Comparison of ENCODE assay signal across 8 mouse cellular contexts in the genomic region with DNA sequence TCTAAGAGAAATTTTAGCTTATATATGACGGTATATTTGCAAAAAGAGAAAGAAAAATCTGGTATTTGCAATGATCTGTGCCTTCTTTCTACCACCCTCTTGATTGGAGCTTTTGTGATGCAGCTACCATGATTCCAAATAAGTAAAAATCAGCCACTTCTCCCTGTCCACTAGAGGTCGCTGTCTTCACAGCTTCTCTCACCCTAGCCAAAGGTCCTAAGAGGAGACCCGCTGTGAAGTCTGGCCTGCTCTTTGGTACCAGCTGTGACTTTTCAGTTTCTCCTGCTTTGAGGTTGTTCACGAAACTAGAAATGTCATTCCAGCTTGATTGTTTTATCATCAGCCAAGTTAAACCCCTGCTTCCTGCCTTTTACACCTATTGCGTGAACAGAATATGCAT. TPM values are rescaled to one million over a fixed set of nuclear protein-coding genes. Genes with fewer than 3 reads are reported as not detected.
DNase-seq lines count a peak whose midpoint lies in the region; ATAC-seq and TF ChIP-seq lines count a peak whose summit lies in the region.

No protein-coding gene starts in this region.

- intact Hi-C loops in left cerebral cortex, postnatal 25 days (cut with DNase I): loop anchor here (5.0 to 10.0 kb wide), 2 partner anchors 144 to 1061 kb away; no protein-coding TSS in a partner anchor
- intact Hi-C loops in gastrocnemius, postnatal 36 days (cut with DNase I): loop anchor here (5.0 kb wide), 1 partner anchor 199 kb away; no protein-coding TSS in a partner anchor

- 30% methylated on average over 5 of the region's 5 CpGs for WGBS in kidney, adult 2 months
- WGBS in neural tube, embryonic 11.5 days: 34% methylated on average over 5 of the region's 5 CpGs

- peaks cover 12% of the 10 kb centered on the region for H3K4me1 ChIP-seq in bone marrow macrophage, adult 2 months (ENCODE audit: control insufficient read depth, insufficient read depth, low read length)
- H3K4me1 ChIP-seq in kidney, adult 2 months (ENCODE audit: control insufficient read depth, insufficient read depth, low read length): 0 out of 2 replicates have a peak, but pooled peaks cover 4% of the 10 kb centered on the region
- no peaks in the 10 kb centered on the region for H3K4me1 ChIP-seq in neural tube, embryonic 11.5 days (ENCODE audit: control insufficient read depth, insufficient read depth, low read length)

- H3K9ac ChIP-seq in neural tube, embryonic 11.5 days (ENCODE audit: low read length): no peak overlapping the region

- TF ChIP-seq CTCF in bone marrow macrophage, adult 2 months (IDR thresholded peaks at IDR 0.05; ENCODE audit: low read depth, low read length): peak; percentile 41; the same call in 1 of the 2 replicates
- TF ChIP-seq CTCF in kidney, adult 2 months (conservative IDR thresholded peaks at IDR 0.05; ENCODE audit: insufficient read depth, insufficient read length, low read depth, low read length): peak; percentile 57

- ATAC-seq in neural tube, embryonic 11.5 days (ENCODE audit: insufficient read depth, low FRiP score, low TSS enrichment): no peak

- H3K4me2 ChIP-seq in neural tube, embryonic 11.5 days (ENCODE audit: low read depth): no peak overlapping the region

- no peak overlapping the region for H3K4me3 ChIP-seq in bone marrow macrophage, adult 2 months (ENCODE audit: insufficient read depth, low read length)
- H3K4me3 ChIP-seq in kidney, adult 2 months (ENCODE audit: insufficient read depth, low read depth, low read length): no peak overlapping the region
- H3K4me3 ChIP-seq in neural tube, embryonic 11.5 days (ENCODE audit: low read depth, low read length): no peak overlapping the region

- DNase-seq in adrenal gland, adult (ENCODE audit: inconsistent age in 2 of 2, low spot score in 1 of 2): peak; percentile 11 to 62
- no peak for DNase-seq in adrenal gland, adult 8-10 months
- peak; percentile 6 for DNase-seq in left cerebral cortex, postnatal 25 days (ENCODE audit: low spot score in 2 of 2)
- no peak for DNase-seq in left cerebral cortex, adult 9 months (ENCODE audit: low spot score in 2 of 2)
- peak; percentile 50 for DNase-seq in kidney, adult 2 months
- DNase-seq in neural tube, embryonic 11.5 days (ENCODE audit: low spot score): peak; percentile 25
- no peak for DNase-seq in gastrocnemius, postnatal 36 days

- H3K27me3 ChIP-seq in kidney, adult 2 months (replicated peaks; ENCODE audit: control insufficient read depth, insufficient read depth, low read length): no peaks in the 10 kb centered on the region
- H3K27me3 ChIP-seq in neural tube, embryonic 11.5 days (ENCODE audit: control insufficient read depth, insufficient read depth, low read length): no peaks in the 10 kb centered on the region

- no peaks in the 10 kb centered on the region for H3K36me3 ChIP-seq in kidney, adult 2 months (ENCODE audit: control insufficient read depth, insufficient read depth, low read length)
- H3K36me3 ChIP-seq in neural tube, embryonic 11.5 days (ENCODE audit: control insufficient read depth, insufficient read depth, low read length): no peaks in the 10 kb centered on the region

- no peaks in the 10 kb centered on the region for H3K9me3 ChIP-seq in neural tube, embryonic 11.5 days (ENCODE audit: control insufficient read depth, low read length)

- no peak overlapping the region for H3K27ac ChIP-seq in bone marrow macrophage, adult 2 months (ENCODE audit: insufficient read depth, low read depth, low read length)
- H3K27ac ChIP-seq in kidney, adult 2 months (ENCODE audit: insufficient read depth, low read depth, low read length): no peak overlapping the region
- H3K27ac ChIP-seq in neural tube, embryonic 11.5 days (ENCODE audit: low read depth, low read length): no peak overlapping the region

- TF ChIP-seq POLR2A in bone marrow macrophage, adult 2 months (IDR thresholded peaks at IDR 0.05; ENCODE audit: borderline replicate concordance, low read depth, low read length): no peak
- no peak for TF ChIP-seq POLR2A in kidney, adult 2 months (IDR thresholded peaks at IDR 0.05; ENCODE audit: low read depth, low read length)

RNA-seq across cellular contexts. Expression of gene Map3k15, which starts 14.5 kb away (rescaled TPM):
- total RNA-seq in adrenal gland, adult 8-10 months (2022): 1 to 10 TPM in 3 of 4 experiments, under 1 TPM in 1; 0.96 to 2.2 (median 1.4) TPM
- total RNA-seq in left cerebral cortex, postnatal 25 days (2021): under 1 TPM; 0.80 to 0.94 TPM
- polyA plus RNA-seq in bone marrow macrophage, adult 2 months (2012; ENCODE audit: insufficient read depth, insufficient read length, missing spikeins): 4.0 and 4.4 TPM in 2 replicates
- polyA plus RNA-seq in kidney, adult 2 months (2012; rRNA removed): 10.9 and 11.3 TPM in 2 replicates
- polyA plus RNA-seq in neural tube, embryonic 11.5 days (2014; fragmentation: Nextera tagmentation; extraction: Ambion mirVana): 0.42 and 0.51 TPM in 2 replicates
- total RNA-seq in gastrocnemius, postnatal 36 days (2021): under 1 TPM; 0.23 to 0.32 TPM

Comparison
In these comparisons a context has a peak if more than half of its experiments do, and no peak if none do; other contexts are left out.
1. DNase-seq: peak in adrenal gland, adult (2 of 2), left cerebral cortex, postnatal 25 days (2 of 2), kidney, adult 2 months (single experiment) and neural tube, embryonic 11.5 days (single experiment); none in adrenal gland, adult 8-10 months (single experiment), left cerebral cortex, adult 9 months (0 of 2) and gastrocnemius, postnatal 36 days (0 of 2).